Mouse (Mus musculus): ENCODE measurements around the gene Gm42791. TPM values are rescaled to one million over a fixed set of nuclear protein-coding genes. Genes with fewer than 3 reads are reported as not detected.

Gene Gm42791
- polyA plus RNA-seq, 1 experiment from 2014 or later = 0.78 TPM

GRCm38 (mm10) chr5:148942305-148942704 is 52.6 kb downstream of the Gm42791 start:
- H3K27ac ChIP-seq (ENCODE audit: low read length) = no peak overlapping the region
- WGBS = 97% methylated on average over 6 of the region's 6 CpGs
- H3K36me3 ChIP-seq (ENCODE audit: insufficient read depth, low read length) = no peaks in the 10 kb centered on the region
- H3K4me1 ChIP-seq (ENCODE audit: insufficient read depth, low read depth, low read length) = no peaks in the 10 kb centered on the region
- no peaks in the 10 kb centered on the region for H3K27me3 ChIP-seq (replicated peaks; ENCODE audit: insufficient read depth, low read length)
- DNase-seq (ENCODE audit: low spot score) (no peak), ATAC-seq (no peak)
- no peak overlapping the region for H3K9ac ChIP-seq (replicated peaks; ENCODE audit: low read depth)
- TF ChIP-seq CTCF (IDR thresholded peaks at IDR 0.05) (peak; percentile 54), EP300 (IDR thresholded peaks at IDR 0.05) (no peak)
- no peaks in the 10 kb centered on the region for H3K9me3 ChIP-seq (ENCODE audit: low read length)
- no peak overlapping the region for H3K4me2 ChIP-seq (replicated peaks; ENCODE audit: low read depth, low read length)
- no peak overlapping the region for H3K4me3 ChIP-seq (ENCODE audit: low read depth, low read length)

- no peak for TF ChIP-seq EP300 (IDR thresholded peaks at IDR 0.05)
- TF ChIP-seq CTCF (IDR thresholded peaks at IDR 0.05) = no peak
- no peak for ATAC-seq
- Histone ChIP-seq H3K36me3 (ENCODE audit: insufficient read depth, low read length) (no peaks in the 10 kb centered on the region), H3K4me3 (ENCODE audit: low read depth, low read length) (no peak overlapping the region), H3K4me2 (replicated peaks; ENCODE audit: low read depth, low read length) (no peak overlapping the region), H3K4me1 (ENCODE audit: insufficient read depth, low read depth, low read length) (no peaks in the 10 kb centered on the region), H3K9me3 (ENCODE audit: low read length) (no peaks in the 10 kb centered on the region), H3K27ac (ENCODE audit: low read length) (no peak overlapping the region), H3K27me3 (replicated peaks; ENCODE audit: insufficient read depth, low read length) (no peaks in the 10 kb centered on the region), H3K9ac (replicated peaks; ENCODE audit: low read depth) (no peak overlapping the region)
- no peak for DNase-seq (ENCODE audit: low spot score)
- WGBS = 84% methylated on average over 10 of the region's 10 CpGs
These were observed 53.1 kb downstream of the Gm42791 start for GRCm38 (mm10) chr5:148941867-148942266.

- WGBS = 60% methylated on average over 11 of the region's 11 CpGs
- no peaks in the 10 kb centered on the region for H3K9me3 ChIP-seq (ENCODE audit: low read length)
- H3K9ac ChIP-seq (replicated peaks; ENCODE audit: low read depth) = no peak overlapping the region
- no peak overlapping the region for H3K4me2 ChIP-seq (replicated peaks; ENCODE audit: low read depth, low read length)
- ATAC-seq = peak; percentile 59
- no peaks in the 10 kb centered on the region for H3K27me3 ChIP-seq (replicated peaks; ENCODE audit: insufficient read depth, low read length)
- no peaks in the 10 kb centered on the region for H3K36me3 ChIP-seq (ENCODE audit: insufficient read depth, low read length)
- no peak overlapping the region for H3K27ac ChIP-seq (ENCODE audit: low read length)
- no peak overlapping the region for H3K4me3 ChIP-seq (ENCODE audit: low read depth, low read length)
- peak; percentile 26 for DNase-seq (ENCODE audit: low spot score)
- TF ChIP-seq CTCF (IDR thresholded peaks at IDR 0.05) (no peak), EP300 (IDR thresholded peaks at IDR 0.05) (no peak)
- no peaks in the 10 kb centered on the region for H3K4me1 ChIP-seq (ENCODE audit: insufficient read depth, low read depth, low read length)
These were observed 55.0 kb downstream of the Gm42791 start for GRCm38 (mm10) chr5:148939948-148940382.

GRCm38 (mm10) chr5:148936516-148936951 is 58.4 kb downstream of the Gm42791 start:
- peak; percentile 57 for DNase-seq (ENCODE audit: low spot score)
- no peak overlapping the region for H3K4me2 ChIP-seq (replicated peaks; ENCODE audit: low read depth, low read length)
- no peaks in the 10 kb centered on the region for H3K36me3 ChIP-seq (ENCODE audit: insufficient read depth, low read length)
- no peaks in the 10 kb centered on the region for H3K4me1 ChIP-seq (ENCODE audit: insufficient read depth, low read depth, low read length)
- TF ChIP-seq CTCF (IDR thresholded peaks at IDR 0.05) (no peak), EP300 (IDR thresholded peaks at IDR 0.05) (peak; percentile 73; the same call in 1 of the 2 replicates)
- ATAC-seq = peak; percentile 57
- no peaks in the 10 kb centered on the region for H3K9me3 ChIP-seq (ENCODE audit: low read length)
- no peak overlapping the region for H3K27ac ChIP-seq (ENCODE audit: low read length)
- no peaks in the 10 kb centered on the region for H3K27me3 ChIP-seq (replicated peaks; ENCODE audit: insufficient read depth, low read length)
- WGBS = 51% methylated on average over 3 of the region's 3 CpGs
- no peak overlapping the region for H3K9ac ChIP-seq (replicated peaks; ENCODE audit: low read depth)
- no peak overlapping the region for H3K4me3 ChIP-seq (ENCODE audit: low read depth, low read length)

GRCm38 (mm10) chr5:148935871-148936270 is 59.1 kb downstream of the Gm42791 start:
- ATAC-seq = no peak
- Histone ChIP-seq H3K27me3 (replicated peaks; ENCODE audit: insufficient read depth, low read length) (no peaks in the 10 kb centered on the region), H3K9me3 (ENCODE audit: low read length) (no peaks in the 10 kb centered on the region), H3K4me3 (ENCODE audit: low read depth, low read length) (no peak overlapping the region), H3K27ac (ENCODE audit: low read length) (no peak overlapping the region), H3K4me1 (ENCODE audit: insufficient read depth, low read depth, low read length) (no peaks in the 10 kb centered on the region), H3K36me3 (ENCODE audit: insufficient read depth, low read length) (no peaks in the 10 kb centered on the region), H3K9ac (replicated peaks; ENCODE audit: low read depth) (no peak overlapping the region), H3K4me2 (replicated peaks; ENCODE audit: low read depth, low read length) (no peak overlapping the region)
- WGBS = 78% methylated on average over 6 of the region's 6 CpGs
- TF ChIP-seq EP300 (IDR thresholded peaks at IDR 0.05) (no peak), CTCF (IDR thresholded peaks at IDR 0.05) (no peak)
- DNase-seq (ENCODE audit: low spot score) = no peak

- Histone ChIP-seq H3K36me3 (ENCODE audit: insufficient read depth, low read length) (no peaks in the 10 kb centered on the region), H3K27me3 (replicated peaks; ENCODE audit: insufficient read depth, low read length) (no peaks in the 10 kb centered on the region), H3K9me3 (ENCODE audit: low read length) (no peaks in the 10 kb centered on the region), H3K27ac (ENCODE audit: low read length) (no peak overlapping the region), H3K4me3 (ENCODE audit: low read depth, low read length) (no peak overlapping the region), H3K4me1 (ENCODE audit: insufficient read depth, low read depth, low read length) (no peaks in the 10 kb centered on the region), H3K4me2 (replicated peaks; ENCODE audit: low read depth, low read length) (no peak overlapping the region), H3K9ac (replicated peaks; ENCODE audit: low read depth) (no peak overlapping the region)
- DNase-seq (ENCODE audit: low spot score) = no peak
- ATAC-seq = no peak
- 48% methylated on average over 7 of the region's 7 CpGs for WGBS
- TF ChIP-seq EP300 (IDR thresholded peaks at IDR 0.05) (no peak), CTCF (IDR thresholded peaks at IDR 0.05) (no peak)
These were observed 59.7 kb downstream of the Gm42791 start for GRCm38 (mm10) chr5:148935071-148935821.

Measured in lung, postnatal 0 days (tissue).